Mouse (Mus musculus): Measurements from ENCODE around the gene Snrnp200. TPM values are rescaled to one million over a fixed set of nuclear protein-coding genes. Genes with fewer than 3 reads are reported as not detected.
A peak's percentile ranks its signal among the peaks of the same experiment; 100 is the strongest.

Gene Snrnp200
- polyA plus RNA-seq, 1 experiment from 2014 or later, result 28.2 TPM

GRCm38 (mm10) chr2:127208452-127208769 lies 225 bp downstream of the Snrnp200 start:
- WGBS (ENCODE audit: insufficient replicate concordance), result under 1% methylated on average over 17 of the region's 17 CpGs
- no peak for ATAC-seq (ENCODE audit: low read depth)

DNA sequence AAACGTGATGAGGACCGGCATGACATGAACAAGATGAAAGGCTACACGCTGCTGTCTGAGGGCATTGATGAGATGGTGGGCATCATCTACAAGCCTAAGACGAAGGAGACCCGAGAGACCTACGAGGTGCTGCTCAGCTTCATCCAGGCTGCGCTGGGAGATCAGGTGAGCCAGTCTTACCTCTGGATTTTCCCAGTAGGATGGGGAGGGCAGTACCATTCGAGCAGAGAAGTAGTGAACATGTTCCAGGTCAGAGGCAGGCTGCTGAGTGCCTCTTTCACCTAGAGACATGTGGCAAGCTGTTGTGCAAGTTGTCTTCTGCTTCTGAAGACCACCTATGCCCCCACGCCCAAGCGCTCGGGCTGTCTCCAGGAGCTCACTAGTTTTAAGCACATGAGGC lies 2.5 kb downstream of the Snrnp200 start:
- 81% methylated on average over 11 of the region's 11 CpGs for WGBS (ENCODE audit: insufficient replicate concordance)
- H3K27me3 ChIP-seq (ENCODE audit: control insufficient read depth, insufficient read depth, low read depth, low read length), result no peaks in the 10 kb centered on the region
- ATAC-seq (ENCODE audit: low read depth), result no peak
- H3K4me1 ChIP-seq (ENCODE audit: control insufficient read depth, low read depth, low read length), result peaks cover 14% of the 10 kb centered on the region
- no peak overlapping the region for H3K4me3 ChIP-seq (ENCODE audit: low read depth, low read length)
- no peak overlapping the region for H3K9ac ChIP-seq (ENCODE audit: low read depth, low read length)
- no peak overlapping the region for H3K27ac ChIP-seq (ENCODE audit: low read length)
- no peaks in the 10 kb centered on the region for H3K9me3 ChIP-seq (replicated peaks; ENCODE audit: control insufficient read depth, low read length)
- H3K36me3 ChIP-seq (ENCODE audit: control insufficient read depth, insufficient read depth), result peaks cover 32% of the 10 kb centered on the region
- no peak overlapping the region for H3K4me2 ChIP-seq (ENCODE audit: low read depth, low read length)

More at GRCm38 (mm10) chr2:127208452-127208769, 225 bp downstream of the Snrnp200 start:
- Histone ChIP-seq H3K4me2 (ENCODE audit: low read depth, low read length) (peak overlapping the region; percentile 85), H3K27ac (ENCODE audit: low read length) (peak overlapping the region; percentile 84), H3K9ac (ENCODE audit: low read depth, low read length) (peak overlapping the region; percentile 90), H3K36me3 (ENCODE audit: control insufficient read depth, insufficient read depth) (peaks cover 18% of the 10 kb centered on the region), H3K4me3 (ENCODE audit: low read depth, low read length) (peak overlapping the region; percentile 90), H3K27me3 (ENCODE audit: control insufficient read depth, insufficient read depth, low read depth, low read length) (no peaks in the 10 kb centered on the region), H3K4me1 (ENCODE audit: control insufficient read depth, low read depth, low read length) (peaks cover 14% of the 10 kb centered on the region), H3K9me3 (replicated peaks; ENCODE audit: control insufficient read depth, low read length) (no peaks in the 10 kb centered on the region)

DNA sequence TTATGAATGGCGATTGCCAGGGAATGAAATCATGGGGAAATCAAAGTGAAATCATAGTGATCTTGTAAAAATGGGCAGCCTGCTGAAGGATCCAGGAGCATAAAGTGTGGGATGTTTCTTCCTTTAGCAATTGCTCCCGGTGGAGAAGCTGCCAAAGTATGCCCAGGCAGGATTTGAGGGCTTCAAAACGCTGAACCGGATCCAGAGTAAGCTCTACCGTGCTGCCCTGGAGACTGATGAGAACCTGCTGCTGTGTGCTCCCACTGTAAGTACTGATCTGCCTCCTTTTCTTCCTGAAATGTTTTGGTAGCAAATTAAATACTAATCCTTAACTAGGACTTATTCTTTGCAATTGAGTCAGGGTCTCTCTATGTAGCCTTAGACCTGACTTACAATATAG lies 9.6 kb downstream of the Snrnp200 start:
- Histone ChIP-seq H3K4me2 (ENCODE audit: low read depth, low read length) (no peak overlapping the region), H3K4me1 (ENCODE audit: control insufficient read depth, low read depth, low read length) (no peaks in the 10 kb centered on the region), H3K4me3 (ENCODE audit: low read depth, low read length) (no peak overlapping the region), H3K36me3 (ENCODE audit: control insufficient read depth, insufficient read depth) (peaks cover 60% of the 10 kb centered on the region), H3K27ac (ENCODE audit: low read length) (no peak overlapping the region), H3K9me3 (replicated peaks; ENCODE audit: control insufficient read depth, low read length) (no peaks in the 10 kb centered on the region), H3K27me3 (ENCODE audit: control insufficient read depth, insufficient read depth, low read depth, low read length) (no peaks in the 10 kb centered on the region), H3K9ac (ENCODE audit: low read depth, low read length) (no peak overlapping the region)
- WGBS (ENCODE audit: insufficient replicate concordance), result 87% methylated on average over 5 of the region's 5 CpGs
- no peak for ATAC-seq (ENCODE audit: low read depth)

GRCm38 (mm10) chr2:127225261-127225660 lies 17.1 kb downstream of the Snrnp200 start:
- H3K9me3 ChIP-seq (replicated peaks; ENCODE audit: control insufficient read depth, low read length), result peaks cover 3% of the 10 kb centered on the region; the same call in 1 of the 2 replicates
- ATAC-seq (ENCODE audit: low read depth), result no peak
- H3K4me2 ChIP-seq (ENCODE audit: low read depth, low read length), result no peak overlapping the region
- H3K27me3 ChIP-seq (ENCODE audit: control insufficient read depth, insufficient read depth, low read depth, low read length), result no peaks in the 10 kb centered on the region
- no peak overlapping the region for H3K9ac ChIP-seq (ENCODE audit: low read depth, low read length)
- H3K4me3 ChIP-seq (ENCODE audit: low read depth, low read length), result no peak overlapping the region
- no peaks in the 10 kb centered on the region for H3K4me1 ChIP-seq (ENCODE audit: control insufficient read depth, low read depth, low read length)
- WGBS (ENCODE audit: insufficient replicate concordance), result 98% methylated on average over 3 of the region's 3 CpGs
- peaks cover 80% of the 10 kb centered on the region for H3K36me3 ChIP-seq (ENCODE audit: control insufficient read depth, insufficient read depth)
- H3K27ac ChIP-seq (ENCODE audit: low read length), result no peak overlapping the region

DNA sequence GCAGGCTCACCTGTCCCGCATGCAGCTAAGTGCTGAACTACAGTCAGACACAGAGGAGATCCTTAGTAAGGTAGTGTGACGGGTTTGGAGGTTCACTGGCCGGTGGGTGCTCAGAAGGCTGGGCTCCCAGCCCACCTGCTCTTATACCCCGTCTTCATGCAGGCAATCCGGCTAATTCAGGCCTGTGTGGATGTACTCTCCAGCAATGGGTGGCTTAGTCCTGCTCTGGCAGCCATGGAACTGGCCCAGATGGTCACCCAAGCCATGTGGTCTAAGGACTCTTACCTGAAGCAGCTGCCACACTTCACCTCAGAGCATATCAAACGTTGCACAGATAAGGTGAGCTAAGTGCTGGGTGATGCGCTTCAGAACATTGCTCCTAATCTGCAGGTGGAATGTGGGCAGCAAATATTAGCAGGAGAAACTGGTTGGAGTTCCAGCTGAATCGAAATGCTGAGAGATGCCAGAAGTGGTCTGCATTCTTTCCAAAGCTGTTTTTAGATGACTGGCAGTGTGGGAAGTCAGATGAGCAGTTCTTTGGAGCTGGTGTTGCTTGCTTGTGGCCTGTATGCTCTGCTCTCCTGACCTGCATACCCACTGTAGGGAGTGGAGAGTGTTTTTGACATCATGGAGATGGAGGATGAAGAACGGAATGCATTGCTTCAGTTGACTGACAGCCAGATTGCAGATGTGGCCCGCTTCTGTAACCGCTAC lies 29.9 kb downstream of the Snrnp200 start:
- peaks cover 77% of the 10 kb centered on the region for H3K36me3 ChIP-seq (ENCODE audit: control insufficient read depth, insufficient read depth)
- ATAC-seq (ENCODE audit: low read depth), result no peak
- H3K9ac ChIP-seq (ENCODE audit: low read depth, low read length), result no peak overlapping the region
- no peaks in the 10 kb centered on the region for H3K4me1 ChIP-seq (ENCODE audit: control insufficient read depth, low read depth, low read length)
- WGBS (ENCODE audit: insufficient replicate concordance), result 80% methylated on average over 11 of the region's 11 CpGs
- H3K4me2 ChIP-seq (ENCODE audit: low read depth, low read length), result no peak overlapping the region
- H3K27ac ChIP-seq (ENCODE audit: low read length), result no peak overlapping the region
- H3K9me3 ChIP-seq (replicated peaks; ENCODE audit: control insufficient read depth, low read length), result no peaks in the 10 kb centered on the region
- no peaks in the 10 kb centered on the region for H3K27me3 ChIP-seq (ENCODE audit: control insufficient read depth, insufficient read depth, low read depth, low read length)
- H3K4me3 ChIP-seq (ENCODE audit: low read depth, low read length), result no peak overlapping the region

DNA sequence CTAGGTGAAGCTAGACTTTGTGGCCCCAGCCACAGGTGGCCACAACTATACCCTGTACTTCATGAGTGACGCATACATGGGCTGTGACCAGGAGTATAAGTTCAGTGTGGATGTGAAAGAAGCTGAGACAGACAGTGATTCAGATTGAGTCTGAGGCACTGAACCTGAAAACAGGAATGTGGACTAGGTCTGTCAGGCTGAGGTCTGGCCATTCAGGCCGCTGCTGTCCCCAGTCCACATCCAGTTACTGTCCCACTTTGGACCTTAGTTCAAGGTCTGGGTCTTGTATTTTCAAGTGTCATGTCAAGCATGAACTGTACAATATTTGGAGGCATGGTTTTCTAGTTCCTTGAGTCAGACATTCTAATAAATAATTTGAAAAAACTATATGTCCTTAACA lies 31.9 kb downstream of the Snrnp200 start:
- WGBS (ENCODE audit: insufficient replicate concordance), result 93% methylated on average over 2 of the region's 2 CpGs
- Histone ChIP-seq H3K4me1 (ENCODE audit: control insufficient read depth, low read depth, low read length) (no peaks in the 10 kb centered on the region), H3K27me3 (ENCODE audit: control insufficient read depth, insufficient read depth, low read depth, low read length) (no peaks in the 10 kb centered on the region), H3K36me3 (ENCODE audit: control insufficient read depth, insufficient read depth) (peaks cover 66% of the 10 kb centered on the region), H3K27ac (ENCODE audit: low read length) (no peak overlapping the region), H3K4me3 (ENCODE audit: low read depth, low read length) (no peak overlapping the region), H3K9me3 (replicated peaks; ENCODE audit: control insufficient read depth, low read length) (no peaks in the 10 kb centered on the region), H3K9ac (ENCODE audit: low read depth, low read length) (no peak overlapping the region), H3K4me2 (ENCODE audit: low read depth, low read length) (no peak overlapping the region)
- ATAC-seq (ENCODE audit: low read depth), result no peak

DNA sequence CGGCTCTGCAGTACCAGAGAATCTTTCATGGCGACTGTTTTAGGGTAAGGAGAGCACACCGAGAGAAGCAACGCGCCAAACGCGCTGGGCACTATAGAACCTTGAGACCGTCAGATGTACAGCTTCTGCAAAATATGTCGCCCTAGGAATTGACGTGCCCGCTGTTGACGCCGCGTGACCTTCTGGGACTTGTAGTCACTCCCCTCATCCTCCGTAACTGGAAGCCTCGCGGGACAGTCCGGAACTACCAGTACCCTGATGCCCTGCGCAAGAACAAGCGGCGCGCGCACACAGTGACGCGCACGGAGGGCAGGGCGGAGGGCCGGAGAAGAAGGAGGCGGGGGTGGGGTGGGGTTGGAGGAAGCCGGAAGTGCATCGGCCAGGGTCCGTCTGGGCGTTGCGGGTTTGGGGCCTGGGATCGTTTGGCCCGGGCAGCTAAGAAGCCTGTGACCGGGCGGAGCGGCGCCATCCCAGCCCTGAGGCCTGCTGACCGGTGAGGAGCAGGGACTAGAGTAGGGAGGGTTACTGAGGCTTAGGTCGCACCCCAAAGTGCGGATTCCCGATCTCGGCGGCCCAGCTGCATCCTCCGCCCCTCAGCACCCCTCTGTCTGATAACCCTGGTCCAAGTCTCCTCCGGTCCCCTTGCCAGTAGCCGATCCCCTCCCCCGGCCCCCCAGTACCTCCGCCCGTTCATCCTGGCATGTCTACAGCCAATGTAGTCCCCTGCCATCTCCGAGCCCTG lies 39.6 kb downstream of the Snrnp200 start, which contains the start of the genes Ciao1 and Tmem127:
Gene Ciao1, minus strand, starts transcription at position 225 of the 742 bp plus-strand sequence.
Gene Tmem127, plus strand, starts transcription at position 317 of the 742 bp plus-strand sequence.
- 0% methylated on average over 51 of the region's 53 CpGs for WGBS (ENCODE audit: insufficient replicate concordance)

DNA sequence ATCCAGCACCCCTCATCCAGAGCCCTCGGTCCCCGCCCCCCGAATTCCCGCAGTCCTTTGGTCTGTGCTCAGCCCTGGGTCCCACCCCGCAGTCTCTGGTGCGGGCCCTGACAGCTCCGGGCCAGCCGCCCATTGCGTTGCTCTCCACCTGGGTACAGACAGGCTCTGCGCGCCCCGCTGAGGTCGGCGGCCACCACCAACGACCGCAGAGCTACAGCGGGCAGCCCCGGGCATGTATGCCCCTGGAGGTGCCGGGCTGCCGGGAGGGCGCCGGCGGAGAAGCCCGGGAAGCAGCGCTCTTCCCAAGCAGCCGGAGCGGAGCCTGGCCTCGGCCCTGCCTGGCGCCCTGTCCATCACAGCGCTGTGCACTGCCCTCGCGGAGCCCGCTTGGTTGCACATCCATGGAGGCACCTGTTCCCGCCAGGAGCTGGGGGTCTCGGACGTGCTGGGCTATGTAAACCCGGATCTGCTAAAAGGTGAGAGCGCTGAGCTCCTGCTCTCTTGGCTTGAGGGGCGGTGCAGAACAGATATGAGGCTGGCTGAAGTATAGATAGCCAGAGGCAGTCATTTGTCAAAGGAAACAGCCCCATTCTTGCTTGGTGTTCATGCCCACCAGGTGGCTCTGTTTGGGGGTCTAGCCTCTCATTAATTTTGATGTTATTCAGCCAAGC lies 40.3 kb downstream of the Snrnp200 start:
- H3K27me3 ChIP-seq (ENCODE audit: control insufficient read depth, insufficient read depth, low read depth, low read length), result no peaks in the 10 kb centered on the region
- peak overlapping the region; percentile 93 for H3K9ac ChIP-seq (ENCODE audit: low read depth, low read length)
- H3K27ac ChIP-seq (ENCODE audit: low read length), result peak overlapping the region; percentile 88
- peak; percentile 33 for ATAC-seq (ENCODE audit: low read depth)
- H3K4me3 ChIP-seq (ENCODE audit: low read depth, low read length), result peak overlapping the region; percentile 96
- no peaks in the 10 kb centered on the region for H3K9me3 ChIP-seq (replicated peaks; ENCODE audit: control insufficient read depth, low read length)
- peaks cover 35% of the 10 kb centered on the region for H3K4me1 ChIP-seq (ENCODE audit: control insufficient read depth, low read depth, low read length)
- peaks cover 13% of the 10 kb centered on the region for H3K36me3 ChIP-seq (ENCODE audit: control insufficient read depth, insufficient read depth)
- H3K4me2 ChIP-seq (ENCODE audit: low read depth, low read length), result peak overlapping the region; percentile 94
- WGBS (ENCODE audit: insufficient replicate concordance), result under 1% methylated on average over 39 of the region's 39 CpGs

More for the DNA sequence above, 39.6 kb downstream of the Snrnp200 start, which contains the start of the genes Ciao1 and Tmem127:
- H3K9ac ChIP-seq (ENCODE audit: low read depth, low read length), result peak within 1 kb of the TSS; percentile 95
- peaks cover 35% of the 10 kb centered on the region for H3K4me1 ChIP-seq (ENCODE audit: control insufficient read depth, low read depth, low read length)
- peak within 1 kb of the TSS; percentile 88 for H3K27ac ChIP-seq (ENCODE audit: low read length)
- H3K4me3 ChIP-seq (ENCODE audit: low read depth, low read length), result peak within 1 kb of the TSS; percentile 96
- H3K4me2 ChIP-seq (ENCODE audit: low read depth, low read length), result peak within 1 kb of the TSS; percentile 94
- no peaks in the 10 kb centered on the region for H3K27me3 ChIP-seq (ENCODE audit: control insufficient read depth, insufficient read depth, low read depth, low read length)
- ATAC-seq (ENCODE audit: low read depth), result peak; percentile 98
- peaks cover 15% of the 10 kb centered on the region for H3K36me3 ChIP-seq (ENCODE audit: control insufficient read depth, insufficient read depth)
- no peaks in the 10 kb centered on the region for H3K9me3 ChIP-seq (replicated peaks; ENCODE audit: control insufficient read depth, low read length)

Measured in liver, embryonic 16.5 days (tissue).